Comparison of ENCODE assay signal across 9 mouse cellular contexts in the genomic region with DNA sequence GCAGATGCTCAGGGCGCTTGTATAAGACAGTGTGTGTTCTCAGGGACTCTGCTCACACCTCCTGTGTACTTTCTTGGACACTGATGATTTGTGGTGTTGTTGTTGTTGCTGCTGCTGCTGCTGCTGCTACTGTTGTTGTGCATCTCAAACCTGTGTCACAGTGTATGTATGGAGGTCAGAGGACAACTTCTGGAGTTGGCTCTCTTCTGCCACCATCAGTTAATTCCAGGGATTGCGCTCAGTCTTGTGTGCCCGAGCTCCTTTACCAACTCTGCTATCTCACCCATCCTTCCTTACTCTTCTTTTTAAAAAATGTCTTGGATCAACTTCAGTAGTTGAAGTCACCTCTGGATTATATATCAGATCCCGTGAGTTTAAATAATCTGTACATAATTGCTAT. TPM values are rescaled to one million over a fixed set of nuclear protein-coding genes. Genes with fewer than 3 reads are reported as not detected.
DNase-seq lines count a peak whose midpoint lies in the region; ATAC-seq and TF ChIP-seq lines count a peak whose summit lies in the region.
"Had no signal": no experiment of that assay in that cellular context is flagged by ENCODE, and none has a peak within 500 bp of the region (broad histone marks: within the 10 kb centered on the region; RNA-seq: fewer than 3 reads in every experiment).

No protein-coding gene starts in this region.

- no peak for ATAC-seq in heart, embryonic 11.5 days (replicated peaks; ENCODE audit: insufficient number of reproducible peaks, low FRiP score, low TSS enrichment)
- ATAC-seq in lung, postnatal 0 days: no peak
- ATAC-seq in stomach, postnatal 0 days (ENCODE audit: low FRiP score, low TSS enrichment): no peak

- H3K36me3 ChIP-seq in heart, embryonic 11.5 days (ENCODE audit: control insufficient read depth, insufficient read depth, low read length): no peaks in the 10 kb centered on the region
- H3K36me3 ChIP-seq in testis, adult 2 months (ENCODE audit: control insufficient read depth, insufficient read depth, low read length): no peaks in the 10 kb centered on the region
- peaks cover 20% of the 10 kb centered on the region; the same call in 1 of the 2 replicates for H3K36me3 ChIP-seq in lung, postnatal 0 days (ENCODE audit: insufficient read depth, low read length)
- H3K36me3 ChIP-seq in stomach, postnatal 0 days (ENCODE audit: control insufficient read depth, insufficient read depth, low read length): no peaks in the 10 kb centered on the region; the same call in 1 of the 2 replicates

- H3K4me1 ChIP-seq in heart, embryonic 11.5 days (ENCODE audit: control insufficient read depth, insufficient read depth, low read length): peaks cover 9% of the 10 kb centered on the region
- H3K4me1 ChIP-seq in testis, adult 2 months (ENCODE audit: control insufficient read depth, insufficient read depth, low read length): no peaks in the 10 kb centered on the region; the same call in 1 of the 2 replicates
- H3K4me1 ChIP-seq in lung, postnatal 0 days (ENCODE audit: insufficient read depth, low read depth, low read length): no peaks in the 10 kb centered on the region
- no peaks in the 10 kb centered on the region for H3K4me1 ChIP-seq in stomach, postnatal 0 days (replicated peaks; ENCODE audit: control insufficient read depth, insufficient read depth)

- WGBS in heart, embryonic 11.5 days (ENCODE audit: insufficient replicate concordance): 59% methylated on average over 4 of the region's 4 CpGs
- 66% methylated on average over 4 of the region's 4 CpGs for WGBS in lung, postnatal 0 days
- WGBS in stomach, postnatal 0 days: 66% methylated on average over 4 of the region's 4 CpGs

- TF ChIP-seq EP300 in lung, postnatal 0 days (IDR thresholded peaks at IDR 0.05): no peak
- no peak for TF ChIP-seq EP300 in stomach, postnatal 0 days (optimal IDR thresholded peaks at IDR 0.05)

- H3K27me3 ChIP-seq in heart, embryonic 11.5 days (ENCODE audit: control insufficient read depth, insufficient read depth, low read length): no peaks in the 10 kb centered on the region
- H3K27me3 ChIP-seq in testis, adult 2 months (ENCODE audit: control insufficient read depth, insufficient read depth, low read length): no peaks in the 10 kb centered on the region
- H3K27me3 ChIP-seq in lung, postnatal 0 days (replicated peaks; ENCODE audit: insufficient read depth, low read length): no peaks in the 10 kb centered on the region
- no peaks in the 10 kb centered on the region for H3K27me3 ChIP-seq in stomach, postnatal 0 days (ENCODE audit: control insufficient read depth, insufficient read depth, low read length)
- H3K27me3 ChIP-seq: limb, embryonic 12.5 days had no signal

- DNase-seq in heart, adult 11 months: peak; percentile 89
- no peak for DNase-seq in testis, postnatal 14 days (ENCODE audit: low spot score)
- DNase-seq in cerebellum, adult 9-10 months: peak; percentile 74
- peak; percentile 57 to 73 for DNase-seq in heart, postnatal 14 days
- peak; percentile 40 for DNase-seq in lung, postnatal 0 days (ENCODE audit: low spot score)
- DNase-seq in stomach, postnatal 0 days (ENCODE audit: low spot score): peak; percentile 66

- intact Hi-C loops in heart, postnatal 14 days (cut with DNase I): loop anchor here (2.0 kb wide), 2 partner anchors 78 to 122 kb away; a partner anchor contains a TSS

- no peak overlapping the region for H3K4me2 ChIP-seq in heart, embryonic 11.5 days
- no peak overlapping the region for H3K4me2 ChIP-seq in lung, postnatal 0 days (replicated peaks; ENCODE audit: low read depth, low read length)
- H3K4me2 ChIP-seq in stomach, postnatal 0 days (replicated peaks; ENCODE audit: low read depth): no peak overlapping the region
- H3K4me2 ChIP-seq: limb, embryonic 12.5 days had no signal

- H3K9ac ChIP-seq in heart, embryonic 11.5 days (ENCODE audit: low read depth, low read length): no peak overlapping the region
- no peak overlapping the region for H3K9ac ChIP-seq in lung, postnatal 0 days (replicated peaks; ENCODE audit: low read depth)
- H3K9ac ChIP-seq in stomach, postnatal 0 days (ENCODE audit: low read length): no peak overlapping the region
- H3K9ac ChIP-seq: limb, embryonic 12.5 days had no signal

- H3K4me3 ChIP-seq in heart, embryonic 11.5 days (ENCODE audit: low read depth, low read length): no peak overlapping the region
- H3K4me3 ChIP-seq in testis, adult 2 months (ENCODE audit: control insufficient read depth, low read depth, low read length): no peak overlapping the region
- no peak overlapping the region for H3K4me3 ChIP-seq in lung, postnatal 0 days (ENCODE audit: low read depth, low read length)
- H3K4me3 ChIP-seq in stomach, postnatal 0 days (ENCODE audit: low read depth, low read length): no peak overlapping the region
- H3K4me3 ChIP-seq: limb, embryonic 12.5 days had no signal

- TF ChIP-seq POLR2A in testis, adult 2 months (IDR thresholded peaks at IDR 0.05; ENCODE audit: control insufficient read depth, low read depth, low read length): no peak

- H3K9me3 ChIP-seq in heart, embryonic 11.5 days (replicated peaks; ENCODE audit: control insufficient read depth, low read length): no peaks in the 10 kb centered on the region
- H3K9me3 ChIP-seq in lung, postnatal 0 days (ENCODE audit: low read length): no peaks in the 10 kb centered on the region
- H3K9me3 ChIP-seq in stomach, postnatal 0 days (ENCODE audit: control insufficient read depth, low read length): no peaks in the 10 kb centered on the region
- H3K9me3 ChIP-seq: limb, embryonic 12.5 days had no signal

- H3K27ac ChIP-seq in heart, embryonic 11.5 days (ENCODE audit: low read depth, low read length): no peak overlapping the region
- no peak overlapping the region for H3K27ac ChIP-seq in testis, adult 2 months (ENCODE audit: control insufficient read depth, insufficient read depth, low read depth, low read length)
- no peak overlapping the region for H3K27ac ChIP-seq in lung, postnatal 0 days (ENCODE audit: low read length)
- no peak overlapping the region for H3K27ac ChIP-seq in stomach, postnatal 0 days (replicated peaks)
- H3K27ac ChIP-seq: limb, embryonic 12.5 days had no signal

- TF ChIP-seq CTCF in testis, adult 2 months (IDR thresholded peaks at IDR 0.05; ENCODE audit: control insufficient read depth, insufficient read depth, insufficient replicate concordance, low read depth, low read length): 0 out of 2 replicates have a peak, but pooled peaks have one; percentile 22
- peak; percentile 79 for TF ChIP-seq CTCF in lung, postnatal 0 days (IDR thresholded peaks at IDR 0.05)
- peak; percentile 81 for TF ChIP-seq CTCF in stomach, postnatal 0 days (IDR thresholded peaks at IDR 0.05; ENCODE audit: low read depth)

RNA-seq across cellular contexts. Expression of a gene that starts 43.7 kb away (rescaled TPM):
- polyA plus RNA-seq in heart, embryonic 11.5 days (2014; fragmentation: Nextera tagmentation; extraction: Ambion mirVana): 82.4 and 96.1 TPM in 2 replicates
- 196 and 222 TPM in 2 replicates for polyA plus RNA-seq in testis, adult 2 months (2012; rRNA removed)
- 10 to 100 TPM; 61.0 to 65.4 TPM for total RNA-seq in heart, postnatal 14 days (2021)
- 52.8 and 54.1 TPM in 2 replicates for polyA plus RNA-seq in lung, postnatal 0 days (2015; fragmentation: Nextera tagmentation; extraction: Ambion mirVana)
- 39.0 and 41.3 TPM in 2 replicates for polyA plus RNA-seq in stomach, postnatal 0 days (2015; fragmentation: Nextera tagmentation; extraction: Ambion mirVana)

Comparison
In these comparisons a context has a peak if more than half of its experiments do, and no peak if none do; other contexts are left out.
1. CTCF ChIP-seq: peak in every context shown above with its lines; median percentile 81 in stomach, postnatal 0 days; 79 in lung, postnatal 0 days; 22 in testis, adult 2 months.